Mouse (Mus musculus) intestine, embryonic 15.5 days (tissue): ENCODE data around the gene Hist1h2ak. TPM values are rescaled to one million over a fixed set of nuclear protein-coding genes. Genes with fewer than 3 reads are reported as not detected.
"Not testable (repeated sequence)": the region's sequence is repeated elsewhere in the genome, so short reads cannot be mapped to it uniquely, and the experiment has no call there.

Source experiments
- ATAC-seq: fragments of 200-750 bp; cut with Nextera tagmentation; 2 replicates; pipeline ENCODE4 v1.8.0; 2017; ENCODE audit warnings: moderate TSS enrichment, moderate library complexity
- H3K27ac ChIP-seq: fragments of 300-500 bp; sonication (generic); 2 replicates; pipeline ENCODE4 v1.5.1; 2015; ENCODE audit warnings: mild to moderate bottlenecking, inconsistent platforms
- H3K27me3 ChIP-seq: fragments of 300-500 bp; sonication (generic); replicated peaks from 2 replicates; pipeline ENCODE4 v1.6.1; 2015; ENCODE audit warnings: inconsistent platforms
- H3K36me3 ChIP-seq: fragments of 300-500 bp; sonication (generic); 2 replicates; pipeline ENCODE4 v1.6.1; 2015; ENCODE audit warnings: inconsistent platforms
- H3K4me1 ChIP-seq: fragments of 300-500 bp; sonication (generic); replicated peaks from 2 replicates; pipeline ENCODE4 v1.6.1; 2015; ENCODE audit warnings: inconsistent platforms
- H3K4me2 ChIP-seq: fragments of 300-500 bp; sonication (generic); replicated peaks from 2 replicates; pipeline ENCODE4 v1.6.1; 2015; ENCODE audit warnings: mild to moderate bottlenecking, inconsistent platforms
- H3K4me3 ChIP-seq: fragments of 300-500 bp; sonication (generic); replicated peaks from 2 replicates; pipeline ENCODE4 v1.5.1; 2015; ENCODE audit warnings: inconsistent platforms
- H3K9ac ChIP-seq: fragments of 300-500 bp; sonication (generic); 2 replicates; pipeline ENCODE4 v1.6.1; 2015; ENCODE audit warnings: inconsistent platforms
- H3K9me3 ChIP-seq: fragments of 300-500 bp; sonication (generic); 2 replicates; pipeline ENCODE4 v1.6.1; 2016; ENCODE audit warnings: inconsistent platforms
- WGBS: fragments of 180-500 bp; shearing (Covaris S2); methylation state at CpG from one replicate; pipeline ENCODE4 v1.1.7; 2015; 5-methylcytosine and 5-hydroxymethylcytosine counted together
- polyA plus RNA-seq: library from polyadenylated mRNA; unstranded; fragments of >200 nt; fragmentation: Nextera tagmentation; extraction: Ambion mirVana; gene quantifications from 2 replicates; pipeline ENCODE4 v1.2.1, GENCODE M21; 2015

Hist1h2ak gene
- polyA plus RNA-seq = 22.4 and 26.3 TPM in 2 replicates

- ATAC-seq = peak; percentile 94
- under 1% methylated on average over 48 of the region's 50 CpGs for WGBS
Observed at GRCm38 (mm10) chr13:21753524-21754285, at the start of gene Hist1h2ak, which contains the start of gene Hist1h2bn. Gene Hist1h2ak, minus strand, starts transcription at chr13:21753827. Gene Hist1h2bn, plus strand, starts transcription at chr13:21754123.

GRCm38 (mm10) chr13:21803058-21803457 is 49.4 kb upstream of the Hist1h2ak start:
- peak; percentile 86 for ATAC-seq
- WGBS = no CpG with 5 or more reads among the region's 4 CpGs
- H3K27me3 ChIP-seq = not testable (repeated sequence)

More at GRCm38 (mm10) chr13:21753524-21754285, at the start of gene Hist1h2ak, which contains the start of gene Hist1h2bn:
- not testable (repeated sequence) for H3K36me3 ChIP-seq, H3K9me3 ChIP-seq, H3K27me3 ChIP-seq, H3K4me1 ChIP-seq
- Histone ChIP-seq H3K4me3 (peak within 1 kb of the TSS; percentile 43), H3K4me2 (peak within 1 kb of the TSS; percentile 70), H3K27ac (peak within 1 kb of the TSS; percentile 91), H3K9ac (peak within 1 kb of the TSS; percentile 58)

DNA sequence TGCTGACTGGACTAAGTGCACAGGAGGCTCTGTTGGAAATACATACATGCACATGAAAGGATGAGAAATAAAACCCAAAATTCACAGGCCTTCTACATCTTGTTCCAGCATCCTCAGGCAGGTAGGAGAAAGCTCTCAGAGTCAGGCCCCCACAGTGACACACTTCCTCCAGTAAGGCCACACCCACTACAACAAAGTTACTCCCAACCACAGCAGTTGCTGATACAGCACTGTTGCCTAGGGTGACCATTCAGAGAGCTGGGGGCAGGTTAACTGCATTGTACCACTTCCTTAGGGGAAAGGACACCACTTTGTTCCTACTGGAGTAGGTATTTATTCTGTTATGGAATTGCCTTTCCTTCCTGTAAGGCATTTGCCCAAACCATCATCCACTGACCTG is 43.5 kb upstream of the Hist1h2ak start:
- H3K4me3 ChIP-seq, ATAC-seq, H3K36me3 ChIP-seq, H3K4me1 ChIP-seq, H3K9ac ChIP-seq, H3K4me2 ChIP-seq, H3K27ac ChIP-seq, H3K9me3 ChIP-seq, H3K27me3 ChIP-seq: not testable (repeated sequence)

More at GRCm38 (mm10) chr13:21803058-21803457, 49.4 kb upstream of the Hist1h2ak start:
- H3K9ac ChIP-seq, H3K36me3 ChIP-seq, H3K4me1 ChIP-seq, H3K4me2 ChIP-seq, H3K4me3 ChIP-seq, H3K9me3 ChIP-seq, H3K27ac ChIP-seq: not testable (repeated sequence)

DNA sequence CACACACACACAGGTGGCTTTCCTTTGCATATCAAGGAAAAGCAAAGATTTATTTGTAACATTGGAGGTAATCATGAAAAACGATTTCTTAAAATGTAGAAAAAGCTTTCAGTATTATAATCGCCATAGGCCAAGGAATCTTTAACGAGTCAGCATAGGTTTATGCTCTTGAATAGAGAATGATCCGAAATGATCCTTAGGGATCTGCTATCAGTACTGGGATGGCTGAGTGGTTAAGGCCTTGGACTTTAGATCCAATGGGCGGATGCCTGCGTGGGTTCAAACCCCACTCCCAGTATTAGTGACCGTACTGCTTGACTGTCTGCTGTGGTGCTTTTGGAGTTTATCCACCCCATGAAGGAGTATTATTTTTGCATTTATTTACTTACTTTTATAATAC is 42.0 kb upstream of the Hist1h2ak start:
- no peak overlapping the region for H3K4me2 ChIP-seq
- no peak overlapping the region for H3K9ac ChIP-seq
- ATAC-seq = no peak
- H3K4me1 ChIP-seq = 0 out of 2 replicates have a peak, but pooled peaks cover 2% of the 10 kb centered on the region
- no peaks in the 10 kb centered on the region for H3K9me3 ChIP-seq
- whole genome bisulfite sequencing = 92% methylated on average over 7 of the region's 7 CpGs
- H3K36me3 ChIP-seq = no peaks in the 10 kb centered on the region
- no peaks in the 10 kb centered on the region for H3K27me3 ChIP-seq
- H3K4me3 ChIP-seq = no peak overlapping the region
- no peak overlapping the region for H3K27ac ChIP-seq

- peak overlapping the region; percentile 36 for H3K9ac ChIP-seq
- no peak for ATAC-seq
- no peaks in the 10 kb centered on the region for H3K9me3 ChIP-seq
- H3K4me2 ChIP-seq = peak overlapping the region; percentile 54
- WGBS = 12% methylated on average over 18 of the region's 18 CpGs
- peak overlapping the region; percentile 15; the same call in 1 of the 2 replicates for H3K4me3 ChIP-seq
- H3K27me3 ChIP-seq = no peaks in the 10 kb centered on the region
- H3K36me3 ChIP-seq = no peaks in the 10 kb centered on the region
- H3K4me1 ChIP-seq = peaks cover 8% of the 10 kb centered on the region; the same call in 1 of the 2 replicates
- 0 out of 2 replicates have a peak overlapping the region, but pooled peaks have one; percentile 22 for H3K27ac ChIP-seq
Observed at GRCm38 (mm10) chr13:21790601-21791283, 37.1 kb upstream of the Hist1h2ak start.

GRCm38 (mm10) chr13:21789925-21790324 is 36.3 kb upstream of the Hist1h2ak start:
- Histone ChIP-seq H3K4me1 (peaks cover 12% of the 10 kb centered on the region; the same call in 1 of the 2 replicates), H3K9ac (no peak overlapping the region), H3K9me3 (no peaks in the 10 kb centered on the region), H3K4me2 (no peak overlapping the region), H3K4me3 (no peak overlapping the region), H3K27me3 (no peaks in the 10 kb centered on the region), H3K36me3 (no peaks in the 10 kb centered on the region), H3K27ac (no peak overlapping the region)
- WGBS = 46% methylated on average over 6 of the region's 6 CpGs
- no peak for ATAC-seq

DNA sequence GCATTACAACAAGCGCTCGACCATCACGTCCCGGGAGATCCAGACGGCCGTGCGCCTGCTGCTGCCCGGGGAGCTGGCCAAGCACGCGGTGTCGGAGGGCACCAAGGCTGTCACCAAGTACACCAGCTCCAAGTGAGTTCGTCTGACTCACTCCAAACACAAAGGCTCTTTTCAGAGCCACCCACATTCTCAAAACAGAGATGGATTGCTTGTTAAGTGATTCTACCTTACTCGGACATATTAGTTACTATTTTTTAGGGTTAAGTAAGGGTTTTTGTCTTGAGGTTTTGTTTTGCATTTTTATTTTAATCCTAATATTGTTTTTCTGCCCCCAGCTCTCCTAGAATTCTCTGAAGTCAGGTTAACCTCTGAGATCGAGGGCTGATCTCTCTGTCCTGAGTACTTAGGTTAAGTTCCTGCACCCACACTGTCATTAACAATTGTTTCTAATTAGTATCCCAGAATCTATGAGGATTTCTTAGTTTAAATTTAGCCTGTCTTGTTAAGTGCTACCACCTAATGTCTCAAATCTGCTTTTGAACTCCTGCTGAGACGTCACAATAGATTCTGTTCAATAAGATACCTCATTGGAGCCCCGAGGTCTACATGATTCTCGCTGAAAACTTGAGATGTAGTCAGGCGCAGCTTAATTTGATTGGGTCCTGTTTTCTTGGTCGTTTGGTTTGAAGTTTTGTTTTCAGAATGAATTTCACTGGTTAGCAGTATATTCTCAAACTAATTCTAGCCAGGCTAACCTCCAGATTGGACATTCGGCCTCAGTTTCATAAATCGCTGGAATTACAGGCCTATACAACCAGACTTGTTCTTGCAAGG is 34.4 kb upstream of the Hist1h2ak start:
- Histone ChIP-seq H3K36me3 (no peaks in the 10 kb centered on the region), H3K4me1 (peaks cover 19% of the 10 kb centered on the region), H3K9me3 (no peaks in the 10 kb centered on the region), H3K27ac (peak overlapping the region; percentile 56; the same call in 1 of the 2 replicates), H3K4me3 (no peak overlapping the region), H3K27me3 (no peaks in the 10 kb centered on the region), H3K9ac (peak overlapping the region; percentile 32; the same call in 1 of the 2 replicates), H3K4me2 (peak overlapping the region; percentile 60)
- ATAC-seq = peak; percentile 7; the same call in 1 of the 2 replicates
- WGBS = 26% methylated on average over 15 of the region's 21 CpGs

- not testable (repeated sequence) for H3K27me3 ChIP-seq, H3K9me3 ChIP-seq, H3K36me3 ChIP-seq
- peak within 1 kb of the TSS; percentile 84 for H3K27ac ChIP-seq
- WGBS = under 1% methylated on average over 40 of the region's 63 CpGs
- H3K4me3 ChIP-seq = peak within 1 kb of the TSS; percentile 34
- H3K4me1 ChIP-seq = peaks cover 23% of the 10 kb centered on the region
- peak within 1 kb of the TSS; percentile 41 for H3K9ac ChIP-seq
- peak within 1 kb of the TSS; percentile 60 for H3K4me2 ChIP-seq
- peak; percentile 94 for ATAC-seq
Observed at GRCm38 (mm10) chr13:21786899-21787629, 33.4 kb upstream of the Hist1h2ak start, which contains the start of the genes Hist1h2an and Hist1h2bp. Gene Hist1h2an, minus strand, starts transcription at chr13:21787218. Gene Hist1h2bp, plus strand, starts transcription at chr13:21787461.

DNA sequence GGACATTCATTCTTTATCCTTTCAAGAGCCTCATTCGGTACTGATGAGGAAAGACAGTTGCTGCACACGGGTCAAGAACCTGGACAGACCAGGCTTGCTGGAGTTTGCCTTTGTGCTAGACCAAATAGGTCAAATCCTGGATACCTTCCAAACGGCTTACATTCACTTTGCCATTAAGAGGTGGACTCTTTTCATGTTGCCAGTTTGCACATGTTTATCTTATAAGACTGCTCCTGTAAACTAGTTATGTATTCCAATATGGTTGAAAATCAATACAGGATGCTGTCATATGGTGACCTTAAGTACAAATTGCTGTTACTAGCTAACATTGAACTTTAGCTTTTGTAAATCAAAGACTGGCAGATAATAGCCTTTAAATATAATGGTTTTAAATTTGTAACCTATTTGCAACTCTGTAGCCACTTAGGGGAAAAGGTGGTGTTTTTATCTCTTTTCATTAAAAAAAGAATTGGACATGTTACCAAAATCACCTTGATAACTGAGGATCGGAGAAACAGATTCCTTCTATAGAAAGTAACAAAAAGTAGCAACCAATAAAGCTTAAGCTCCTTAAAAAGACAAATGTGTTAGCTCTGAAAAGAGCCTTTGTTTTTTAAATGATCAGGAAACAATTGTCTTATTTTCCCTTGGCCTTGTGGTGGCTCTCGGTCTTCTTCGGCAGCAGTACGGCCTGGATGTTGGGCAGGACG is 32.7 kb upstream of the Hist1h2ak start:
- no peak for ATAC-seq
- Histone ChIP-seq H3K9me3 (no peaks in the 10 kb centered on the region), H3K4me2 (peak overlapping the region; percentile 60), H3K27me3 (no peaks in the 10 kb centered on the region), H3K9ac (peak overlapping the region; percentile 41), H3K4me3 (peak overlapping the region; percentile 34), H3K4me1 (peaks cover 23% of the 10 kb centered on the region), H3K27ac (peak overlapping the region; percentile 84), H3K36me3 (no peaks in the 10 kb centered on the region)
- 8% methylated on average over 8 of the region's 8 CpGs for WGBS

DNA sequence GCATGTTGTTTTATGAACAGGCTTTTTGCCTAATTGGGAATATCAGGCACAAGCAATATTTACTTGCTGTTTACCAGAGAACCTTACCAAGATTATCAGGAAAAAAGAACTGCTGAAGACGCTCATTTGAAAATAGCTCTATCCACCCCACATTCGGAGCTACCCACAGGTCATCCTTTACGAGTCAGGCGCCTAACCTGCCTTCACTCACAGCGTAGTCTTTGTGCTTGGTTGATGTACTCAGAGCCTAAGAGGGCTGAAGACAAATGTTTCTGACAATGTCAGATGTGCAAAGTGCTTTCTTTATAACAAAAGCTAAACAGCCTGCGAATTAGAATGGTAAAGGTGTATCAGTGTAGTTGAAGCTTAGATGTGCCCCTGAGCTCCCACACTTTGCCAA is 30.7 kb upstream of the Hist1h2ak start:
- H3K36me3 ChIP-seq = no peaks in the 10 kb centered on the region
- H3K4me1 ChIP-seq = peaks cover 19% of the 10 kb centered on the region
- 38% methylated on average over 6 of the region's 6 CpGs for WGBS
- H3K27me3 ChIP-seq = no peaks in the 10 kb centered on the region
- H3K4me2 ChIP-seq = peak overlapping the region; percentile 62
- no peak for ATAC-seq
- no peaks in the 10 kb centered on the region for H3K9me3 ChIP-seq
- H3K9ac ChIP-seq = peak overlapping the region; percentile 37; the same call in 1 of the 2 replicates
- peak overlapping the region; percentile 39; the same call in 1 of the 2 replicates for H3K4me3 ChIP-seq
- peak overlapping the region; percentile 86 for H3K27ac ChIP-seq
